Mouse (Mus musculus): ENCODE measurements around the gene Arih2. TPM values are rescaled to one million over a fixed set of nuclear protein-coding genes. Genes with fewer than 3 reads are reported as not detected.

Arih2 gene
- polyA plus RNA-seq, 1 experiment, result 143 TPM

DNA sequence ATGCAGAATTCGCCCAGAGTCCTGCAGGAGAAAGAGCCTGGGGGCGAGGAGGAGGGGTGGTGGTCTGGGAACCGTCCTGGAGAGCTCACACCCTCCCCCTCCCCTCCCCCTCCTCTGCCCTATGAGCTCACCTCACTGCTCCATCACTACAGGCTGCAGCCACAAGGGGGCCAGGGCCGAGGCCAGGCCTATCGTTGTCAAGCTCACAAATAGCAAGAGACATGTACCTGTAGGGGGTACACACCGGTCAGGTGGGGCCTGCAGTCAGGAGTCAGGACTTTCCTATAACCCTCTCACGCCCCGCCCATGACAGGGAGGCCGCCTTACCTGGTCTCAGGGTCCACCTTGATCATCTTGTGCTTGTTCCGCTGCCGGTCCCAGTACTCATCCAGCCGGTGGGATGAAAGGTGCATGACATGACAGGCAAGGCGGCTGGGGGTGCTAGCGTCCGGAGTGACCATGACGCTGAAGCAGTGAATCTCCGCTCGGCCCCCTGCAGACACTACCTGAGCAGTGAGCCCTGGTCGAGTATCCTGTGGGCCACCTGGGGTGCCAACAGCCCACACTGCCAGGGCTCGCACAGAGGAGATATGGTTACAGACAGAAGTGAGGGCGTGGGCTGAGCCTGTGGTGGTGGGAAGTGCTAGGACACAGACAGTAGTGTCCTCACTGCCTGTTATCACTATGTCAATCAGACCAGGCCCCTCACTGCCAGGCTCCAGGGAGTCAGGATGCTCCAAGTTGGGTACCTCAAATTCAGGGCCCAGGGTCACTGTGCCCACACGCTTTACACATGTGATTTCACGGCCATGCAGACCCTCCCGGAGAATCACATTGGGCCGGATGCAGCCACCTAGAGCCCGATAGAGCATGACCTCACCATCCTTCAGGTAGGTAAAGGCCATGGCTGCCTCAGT lies 75.2 kb downstream of the Arih2 start:
- no peaks in the 10 kb centered on the region; the same call in none of the 2 replicates for H3K36me3 ChIP-seq (ENCODE audit: control insufficient read depth, insufficient read depth, low read length)
- H3K27ac ChIP-seq (ENCODE audit: control insufficient read depth, insufficient read depth, low read depth, low read length), result no peak overlapping the region
- peaks cover 23% of the 10 kb centered on the region for H3K4me1 ChIP-seq (ENCODE audit: control insufficient read depth, insufficient read depth, low read length)
- TF ChIP-seq CTCF (IDR thresholded peaks at IDR 0.05; ENCODE audit: control insufficient read depth, insufficient read depth, insufficient replicate concordance, low read depth, low read length), result no peak
- no peaks in the 10 kb centered on the region for H3K27me3 ChIP-seq (ENCODE audit: control insufficient read depth, insufficient read depth, low read length)
- no peak overlapping the region for H3K4me3 ChIP-seq (ENCODE audit: control insufficient read depth, low read depth, low read length)

DNA sequence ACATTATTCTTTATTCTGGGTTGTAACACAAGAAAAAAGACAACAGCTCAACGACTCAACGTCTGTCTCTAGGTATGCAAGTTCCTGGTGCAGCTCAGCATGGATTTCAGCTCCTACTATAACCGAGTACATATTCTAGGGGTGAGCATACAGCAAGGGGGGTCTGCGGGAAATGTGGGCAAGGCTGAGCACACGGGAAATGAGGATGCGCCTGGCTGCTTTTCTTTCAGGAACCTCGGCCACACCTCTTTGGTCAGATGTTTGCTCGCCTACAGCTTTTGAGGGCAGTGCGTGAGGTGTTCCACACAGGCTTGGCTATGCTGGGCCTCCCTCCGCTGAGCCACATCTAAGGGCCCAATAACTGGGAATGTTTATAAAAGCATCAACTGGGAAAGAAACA lies 76.9 kb downstream of the Arih2 start:
- Histone ChIP-seq H3K4me3 (ENCODE audit: control insufficient read depth, low read depth, low read length) (no peak overlapping the region), H3K36me3 (ENCODE audit: control insufficient read depth, insufficient read depth, low read length) (no peaks in the 10 kb centered on the region; the same call in none of the 2 replicates), H3K27ac (ENCODE audit: control insufficient read depth, insufficient read depth, low read depth, low read length) (no peak overlapping the region), H3K4me1 (ENCODE audit: control insufficient read depth, insufficient read depth, low read length) (peaks cover 19% of the 10 kb centered on the region), H3K27me3 (ENCODE audit: control insufficient read depth, insufficient read depth, low read length) (no peaks in the 10 kb centered on the region)
- TF ChIP-seq POLR2A (IDR thresholded peaks at IDR 0.05; ENCODE audit: control insufficient read depth, low read depth, low read length) (no peak), CTCF (IDR thresholded peaks at IDR 0.05; ENCODE audit: control insufficient read depth, insufficient read depth, insufficient replicate concordance, low read depth, low read length) (no peak)

DNA sequence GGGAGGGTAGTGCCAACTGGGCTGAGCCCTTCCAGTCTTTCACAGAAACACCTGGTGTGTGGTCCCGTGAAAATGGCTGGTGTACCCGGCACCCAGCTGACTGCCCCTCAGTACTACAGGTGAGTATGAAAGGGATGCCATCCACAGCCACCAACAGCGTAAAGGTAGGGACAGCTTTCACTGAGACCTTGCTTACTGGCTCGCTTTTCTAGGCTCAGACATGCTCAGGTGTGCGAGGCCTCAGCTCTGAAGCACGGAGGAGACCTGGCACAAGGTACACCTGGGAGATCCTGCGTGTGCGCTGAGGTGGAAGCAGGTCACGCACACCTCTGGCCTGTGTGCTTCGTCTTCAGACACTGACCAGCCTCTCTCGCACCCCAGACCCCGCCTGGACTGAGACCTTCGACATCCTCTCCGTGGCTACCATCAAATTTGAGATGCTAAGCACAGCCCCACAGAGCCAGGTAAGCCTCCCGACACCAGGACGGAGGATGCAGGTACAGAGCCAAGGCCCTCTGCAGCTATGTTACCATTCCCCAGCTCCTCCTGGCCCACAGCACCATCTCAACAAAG lies 77.7 kb downstream of the Arih2 start:
- peak; percentile 1; the same call in 1 of the 2 replicates for TF ChIP-seq CTCF (IDR thresholded peaks at IDR 0.05; ENCODE audit: control insufficient read depth, insufficient read depth, insufficient replicate concordance, low read depth, low read length)
- no peak for TF ChIP-seq POLR2A (IDR thresholded peaks at IDR 0.05; ENCODE audit: control insufficient read depth, low read depth, low read length)
- Histone ChIP-seq H3K4me1 (ENCODE audit: control insufficient read depth, insufficient read depth, low read length) (peaks cover 17% of the 10 kb centered on the region), H3K27me3 (ENCODE audit: control insufficient read depth, insufficient read depth, low read length) (no peaks in the 10 kb centered on the region), H3K4me3 (ENCODE audit: control insufficient read depth, low read depth, low read length) (peak overlapping the region; percentile 98), H3K27ac (ENCODE audit: control insufficient read depth, insufficient read depth, low read depth, low read length) (no peak overlapping the region), H3K36me3 (ENCODE audit: control insufficient read depth, insufficient read depth, low read length) (no peaks in the 10 kb centered on the region; the same call in none of the 2 replicates)

DNA sequence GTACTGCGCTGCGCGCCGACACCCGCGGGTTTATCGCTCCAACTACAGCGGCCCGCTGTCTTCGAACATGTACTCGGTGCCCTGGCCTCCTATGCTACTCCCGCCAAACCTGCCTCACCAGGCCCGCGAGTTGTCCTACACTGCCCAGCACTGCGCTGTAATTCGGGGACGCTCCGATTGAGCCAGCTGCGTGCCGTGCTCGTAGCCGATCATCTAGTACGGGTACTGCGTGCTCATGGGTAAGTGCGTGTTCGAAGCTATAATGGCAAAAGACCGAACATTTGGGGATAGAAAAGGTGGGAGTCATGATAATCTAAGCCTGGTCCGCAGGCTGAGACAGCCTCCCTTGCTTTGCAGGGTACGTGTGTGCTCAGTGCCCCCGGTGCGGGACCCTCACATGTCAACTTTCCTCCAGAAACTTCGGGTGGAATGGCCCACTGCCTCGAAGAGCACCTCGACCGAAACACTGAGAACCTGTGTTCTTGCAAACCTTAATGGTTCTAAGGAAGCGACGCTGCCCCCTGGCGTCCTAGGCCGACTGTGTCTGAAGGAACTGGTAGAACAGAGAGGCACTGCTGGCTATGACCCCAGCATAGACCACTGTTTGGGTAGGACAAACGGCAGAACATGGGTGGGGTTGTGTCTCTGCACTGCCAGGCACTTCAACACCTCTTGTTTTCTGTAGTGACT lies 78.8 kb downstream of the Arih2 start:
- peak overlapping the region; percentile 98 for H3K4me3 ChIP-seq (ENCODE audit: control insufficient read depth, low read depth, low read length)
- no peaks in the 10 kb centered on the region for H3K27me3 ChIP-seq (ENCODE audit: control insufficient read depth, insufficient read depth, low read length)
- no peaks in the 10 kb centered on the region; the same call in none of the 2 replicates for H3K36me3 ChIP-seq (ENCODE audit: control insufficient read depth, insufficient read depth, low read length)
- H3K4me1 ChIP-seq (ENCODE audit: control insufficient read depth, insufficient read depth, low read length), result peaks cover 20% of the 10 kb centered on the region
- H3K27ac ChIP-seq (ENCODE audit: control insufficient read depth, insufficient read depth, low read depth, low read length), result peak overlapping the region; percentile 72
- TF ChIP-seq POLR2A (IDR thresholded peaks at IDR 0.05; ENCODE audit: control insufficient read depth, low read depth, low read length) (peak; percentile 38; the same call in 1 of the 2 replicates), CTCF (IDR thresholded peaks at IDR 0.05; ENCODE audit: control insufficient read depth, insufficient read depth, insufficient replicate concordance, low read depth, low read length) (peak; percentile 51; the same call in 1 of the 2 replicates)

DNA sequence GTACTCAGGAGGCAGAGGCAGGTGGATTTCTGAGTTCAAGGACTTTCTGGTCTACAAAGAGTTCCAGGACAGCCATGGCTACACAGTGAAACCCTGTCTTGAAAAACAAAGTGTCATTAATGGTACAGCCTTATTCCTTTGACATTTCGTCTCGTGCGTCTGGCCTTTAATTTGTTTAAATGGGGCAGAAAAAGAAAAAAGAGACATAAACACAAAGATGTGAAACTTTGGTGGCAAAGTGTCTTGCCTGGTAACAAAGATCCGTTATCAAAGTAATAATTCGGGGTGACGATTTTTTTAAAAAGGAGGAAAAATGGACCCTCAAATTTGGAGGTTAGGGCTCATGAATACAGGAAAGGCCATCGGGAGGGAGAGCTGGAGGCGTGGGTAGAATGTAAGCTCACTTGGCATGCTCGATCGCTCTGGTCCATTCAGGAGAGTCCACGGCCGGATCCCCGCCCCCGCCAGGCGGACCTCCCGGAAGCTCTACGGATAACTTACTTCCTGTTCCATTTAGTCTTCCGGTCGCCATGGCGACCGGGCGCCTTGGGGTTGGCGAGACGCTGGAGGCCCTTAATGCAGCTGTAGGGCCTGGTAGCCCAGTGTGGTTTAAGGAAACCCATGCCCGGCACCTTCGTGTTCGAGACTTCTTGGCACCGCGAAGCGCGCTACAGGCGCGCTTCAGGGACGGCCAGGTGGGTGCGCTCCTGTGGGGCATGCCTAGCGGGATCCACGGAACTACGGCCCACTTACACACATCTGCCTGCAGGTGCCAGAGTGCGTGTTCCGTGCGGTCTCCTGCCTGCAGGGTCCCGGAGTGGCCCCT lies 79.6 kb downstream of the Arih2 start, which contains the start of gene Dalrd3:
TSS of gene Dalrd3 (plus strand) at position 506 of the 826 bp plus-strand sequence.
- no peak; the same call in 1 of the 2 replicates for TF ChIP-seq CTCF (IDR thresholded peaks at IDR 0.05; ENCODE audit: control insufficient read depth, insufficient read depth, insufficient replicate concordance, low read depth, low read length)
- TF ChIP-seq POLR2A (IDR thresholded peaks at IDR 0.05; ENCODE audit: control insufficient read depth, low read depth, low read length), result peak; percentile 59; the same call in 1 of the 2 replicates
- H3K4me3 ChIP-seq (ENCODE audit: control insufficient read depth, low read depth, low read length), result peak within 1 kb of the TSS; percentile 98
- H3K27ac ChIP-seq (ENCODE audit: control insufficient read depth, insufficient read depth, low read depth, low read length), result peak within 1 kb of the TSS; percentile 95
- H3K27me3 ChIP-seq (ENCODE audit: control insufficient read depth, insufficient read depth, low read length), result no peaks in the 10 kb centered on the region
- peaks cover 20% of the 10 kb centered on the region for H3K4me1 ChIP-seq (ENCODE audit: control insufficient read depth, insufficient read depth, low read length)
- H3K36me3 ChIP-seq (ENCODE audit: control insufficient read depth, insufficient read depth, low read length), result no peaks in the 10 kb centered on the region; the same call in none of the 2 replicates

DNA sequence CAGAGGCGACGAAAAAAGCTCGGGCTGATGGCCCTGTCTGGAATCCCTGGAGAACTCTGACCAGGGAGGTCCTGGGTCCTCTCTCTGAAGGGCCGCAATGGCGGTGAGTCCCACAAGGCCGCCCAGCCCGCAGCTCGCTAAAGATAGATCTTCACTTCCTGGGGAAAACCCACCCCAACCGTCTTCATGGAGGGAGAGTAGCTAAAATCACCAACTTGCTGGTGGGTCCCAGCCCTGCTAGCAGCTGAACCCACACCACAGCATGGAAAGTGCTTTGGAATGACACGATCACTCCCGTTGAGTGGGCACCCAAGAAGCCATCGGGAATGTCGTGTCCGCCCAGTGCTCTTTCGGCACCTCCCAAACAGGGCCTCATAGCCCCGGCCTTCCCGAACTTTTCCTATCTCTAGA lies 80.7 kb downstream of the Arih2 start:
- Histone ChIP-seq H3K27me3 (ENCODE audit: control insufficient read depth, insufficient read depth, low read length) (no peaks in the 10 kb centered on the region), H3K4me3 (ENCODE audit: control insufficient read depth, low read depth, low read length) (peak overlapping the region; percentile 98), H3K4me1 (ENCODE audit: control insufficient read depth, insufficient read depth, low read length) (peaks cover 20% of the 10 kb centered on the region), H3K27ac (ENCODE audit: control insufficient read depth, insufficient read depth, low read depth, low read length) (peak overlapping the region; percentile 95), H3K36me3 (ENCODE audit: control insufficient read depth, insufficient read depth, low read length) (peaks cover 2% of the 10 kb centered on the region)
- TF ChIP-seq CTCF (IDR thresholded peaks at IDR 0.05; ENCODE audit: control insufficient read depth, insufficient read depth, insufficient replicate concordance, low read depth, low read length) (no peak), POLR2A (IDR thresholded peaks at IDR 0.05; ENCODE audit: control insufficient read depth, low read depth, low read length) (peak; percentile 30; the same call in 1 of the 2 replicates)
